Mouse (Mus musculus) intestine, embryonic 16.5 days (tissue): ENCODE results near the gene Rubcn. TPM values are rescaled to one million over a fixed set of nuclear protein-coding genes. Genes with fewer than 3 reads are reported as not detected.
A peak's percentile ranks its signal among the peaks of the same experiment; 100 is the strongest.

Experiments used
- ATAC-seq: fragments of 200-750 bp; cut with Nextera tagmentation; 2 replicates; pipeline ENCODE4 v1.8.0; 2017; ENCODE audit warnings: moderate TSS enrichment, moderate library complexity
- H3K27ac ChIP-seq: fragments of 300-500 bp; sonication (generic); 2 replicates; pipeline ENCODE4 v1.5.1; 2014; ENCODE audit warnings: mild to moderate bottlenecking, low read length
- H3K27me3 ChIP-seq: fragments of 300-500 bp; sonication (generic); replicated peaks from 2 replicates; pipeline ENCODE4 v1.6.1; 2014; ENCODE audit warnings: low read length, control low read depth, mixed read lengths; ENCODE audit not compliant: control insufficient read depth, insufficient read depth
- H3K36me3 ChIP-seq: fragments of 300-500 bp; sonication (generic); 2 replicates; pipeline ENCODE4 v1.6.1; 2014; ENCODE audit warnings: low read length, control low read depth; ENCODE audit not compliant: control insufficient read depth, insufficient read depth
- H3K4me1 ChIP-seq: fragments of 300-500 bp; sonication (generic); 2 replicates; pipeline ENCODE4 v1.6.1; 2014; ENCODE audit warnings: low read length, control low read depth, mixed read lengths; ENCODE audit not compliant: control insufficient read depth, insufficient read depth
- H3K4me2 ChIP-seq: fragments of 300-500 bp; sonication (generic); 2 replicates; pipeline ENCODE4 v1.6.1; 2014; ENCODE audit warnings: low read depth, low read length, control low read depth
- H3K4me3 ChIP-seq: fragments of 300-500 bp; sonication (generic); 2 replicates; pipeline ENCODE4 v1.5.1; 2014; ENCODE audit warnings: mild to moderate bottlenecking, low read length
- H3K9ac ChIP-seq: fragments of 300-500 bp; sonication (generic); 2 replicates; pipeline ENCODE4 v1.6.1; 2014; ENCODE audit warnings: low read depth, low read length
- H3K9me3 ChIP-seq: fragments of 300-500 bp; sonication (generic); 2 replicates; pipeline ENCODE4 v1.6.1; 2016; ENCODE audit warnings: low read length, control low read depth; ENCODE audit not compliant: control insufficient read depth
- WGBS: fragments of 180-500 bp; shearing (Covaris S2); extraction: QIAGEN DNeasy Blood & Tissue Kit; methylation state at CpG from one replicate; pipeline ENCODE4 v1.1.7; 2014; 5-methylcytosine and 5-hydroxymethylcytosine counted together
- polyA plus RNA-seq: library from polyadenylated mRNA; unstranded; fragments of >200 nt; fragmentation: Nextera tagmentation; extraction: Ambion mirVana; gene quantifications from 2 replicates; pipeline ENCODE4 v1.2.1, GENCODE M21; 2015

Rubcn gene
- polyA plus RNA-seq, 1 experiment from 2014 or later: 15.3 TPM

DNA sequence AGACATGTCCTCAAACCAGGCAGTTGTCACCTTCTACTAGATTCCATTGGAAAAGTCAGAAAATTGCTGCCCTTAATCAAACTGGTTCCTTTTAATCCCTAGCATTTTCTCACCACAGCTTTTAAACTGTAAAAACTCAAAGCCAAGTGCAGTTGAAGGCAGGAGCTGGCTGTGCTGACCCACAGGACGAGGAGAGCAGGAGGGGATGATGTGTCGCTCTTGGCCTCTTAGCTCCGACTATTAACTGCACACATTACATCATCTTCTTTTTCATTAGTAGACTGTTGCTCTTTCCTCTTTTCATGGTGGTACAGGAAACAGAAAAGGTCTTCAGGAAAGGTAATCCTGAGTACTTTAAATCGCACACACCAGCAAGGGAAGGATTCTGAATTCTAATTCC lies 19.2 kb downstream of the Rubcn start:
- no peak overlapping the region for H3K4me2 ChIP-seq
- no peaks in the 10 kb centered on the region for H3K27me3 ChIP-seq
- H3K4me1 ChIP-seq: peaks cover 16% of the 10 kb centered on the region
- 0 out of 2 replicates have a peak, but pooled peaks cover 3% of the 10 kb centered on the region for H3K36me3 ChIP-seq
- peak; percentile 43 for ATAC-seq
- WGBS: 45% methylated on average over 4 of the region's 4 CpGs
- H3K9me3 ChIP-seq: no peaks in the 10 kb centered on the region
- no peak overlapping the region for H3K4me3 ChIP-seq
- H3K27ac ChIP-seq: peak overlapping the region; percentile 74
- peak overlapping the region; percentile 25; the same call in 1 of the 2 replicates for H3K9ac ChIP-seq

DNA sequence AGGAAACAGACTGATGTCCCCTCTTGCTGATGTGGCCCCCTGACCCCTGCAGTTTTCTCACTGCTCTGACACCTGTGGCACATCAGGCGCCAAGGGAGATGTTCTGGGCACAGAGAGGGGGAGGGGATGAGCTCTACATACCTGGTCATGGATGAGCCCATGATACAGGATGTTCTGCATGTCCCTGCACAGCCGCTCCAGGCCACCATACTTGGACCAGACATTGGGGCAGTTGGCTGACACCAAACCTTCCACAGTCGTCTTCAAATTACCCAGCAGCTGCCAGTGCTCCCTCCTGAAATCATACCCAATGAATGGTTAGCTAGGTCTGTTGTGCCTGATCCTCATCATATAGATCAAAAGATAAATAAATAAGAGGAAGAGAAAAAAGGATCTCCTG lies 20.8 kb downstream of the Rubcn start:
- no peaks in the 10 kb centered on the region for H3K9me3 ChIP-seq
- H3K4me2 ChIP-seq: no peak overlapping the region
- 0 out of 2 replicates have a peak, but pooled peaks cover 3% of the 10 kb centered on the region for H3K36me3 ChIP-seq
- no peak overlapping the region for H3K9ac ChIP-seq
- H3K27ac ChIP-seq: no peak overlapping the region
- no peaks in the 10 kb centered on the region for H3K27me3 ChIP-seq
- no peak for ATAC-seq
- peaks cover 16% of the 10 kb centered on the region for H3K4me1 ChIP-seq
- H3K4me3 ChIP-seq: no peak overlapping the region
- 88% methylated on average over 3 of the region's 3 CpGs for WGBS

DNA sequence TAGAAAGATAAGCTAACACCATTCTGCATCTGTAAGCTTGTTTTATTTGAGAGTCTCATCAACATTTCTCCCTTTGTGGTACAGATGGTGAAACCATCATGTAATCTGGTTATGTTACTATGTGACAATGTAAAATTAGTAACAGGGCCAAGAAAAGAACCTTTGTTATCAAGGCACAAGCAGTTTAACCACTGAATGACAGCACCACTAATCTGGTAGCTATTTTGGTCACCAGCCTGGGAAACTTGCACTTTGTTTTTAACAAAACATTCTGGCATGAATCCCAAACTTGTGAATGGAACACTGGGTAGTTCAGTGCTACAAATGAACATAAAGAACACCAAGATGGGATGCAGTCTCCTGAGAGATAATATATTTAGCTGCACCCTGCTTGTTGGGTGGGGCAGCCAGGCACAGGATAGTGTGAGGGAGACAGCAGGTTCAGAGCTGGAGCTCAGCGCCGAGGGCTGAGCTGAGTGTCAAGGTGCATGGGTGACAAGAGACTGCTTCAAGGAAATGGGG lies 23.5 kb downstream of the Rubcn start:
- Histone ChIP-seq H3K27me3 (no peaks in the 10 kb centered on the region), H3K9me3 (no peaks in the 10 kb centered on the region), H3K27ac (peak overlapping the region; percentile 14; the same call in 1 of the 2 replicates), H3K4me2 (no peak overlapping the region), H3K9ac (no peak overlapping the region), H3K4me3 (no peak overlapping the region), H3K36me3 (0 out of 2 replicates have a peak, but pooled peaks cover 3% of the 10 kb centered on the region), H3K4me1 (peaks cover 9% of the 10 kb centered on the region)
- ATAC-seq: no peak
- 69% methylated on average over 2 of the region's 2 CpGs for WGBS

DNA sequence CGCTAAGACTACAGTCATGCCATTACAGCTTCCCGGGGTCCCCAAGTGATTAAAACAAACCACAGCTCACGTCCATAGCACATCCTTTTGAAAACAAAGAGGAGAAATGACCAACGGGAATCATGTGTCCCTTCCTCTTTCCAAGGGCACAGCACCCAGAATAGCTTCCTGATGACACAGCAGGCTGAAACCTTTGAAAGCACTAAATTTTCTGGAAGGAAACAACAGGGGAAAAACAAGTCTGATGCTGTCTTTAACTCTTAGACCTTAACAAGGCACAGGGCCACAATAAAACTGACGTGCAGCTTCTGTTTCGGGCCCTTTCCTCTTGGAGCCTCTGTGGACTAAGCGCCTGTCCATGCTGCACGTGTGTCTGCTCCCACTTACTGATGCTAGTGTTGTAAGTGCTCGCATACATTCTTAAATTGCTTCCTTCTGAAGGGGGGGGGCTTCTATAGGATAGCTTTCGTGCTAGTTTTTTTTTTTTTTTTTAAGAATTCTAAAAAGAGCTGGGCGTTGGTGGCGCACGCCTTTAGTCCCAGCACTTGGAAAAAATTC lies 24.0 kb downstream of the Rubcn start:
- H3K27me3 ChIP-seq: no peaks in the 10 kb centered on the region
- H3K9ac ChIP-seq: no peak overlapping the region
- H3K4me2 ChIP-seq: no peak overlapping the region
- H3K36me3 ChIP-seq: 0 out of 2 replicates have a peak, but pooled peaks cover 3% of the 10 kb centered on the region
- 74% methylated on average over 13 of the region's 13 CpGs for WGBS
- no peak for ATAC-seq
- H3K9me3 ChIP-seq: no peaks in the 10 kb centered on the region
- H3K4me3 ChIP-seq: no peak overlapping the region
- H3K27ac ChIP-seq: 0 out of 2 replicates have a peak overlapping the region, but pooled peaks have one; percentile 14
- peaks cover 4% of the 10 kb centered on the region for H3K4me1 ChIP-seq

DNA sequence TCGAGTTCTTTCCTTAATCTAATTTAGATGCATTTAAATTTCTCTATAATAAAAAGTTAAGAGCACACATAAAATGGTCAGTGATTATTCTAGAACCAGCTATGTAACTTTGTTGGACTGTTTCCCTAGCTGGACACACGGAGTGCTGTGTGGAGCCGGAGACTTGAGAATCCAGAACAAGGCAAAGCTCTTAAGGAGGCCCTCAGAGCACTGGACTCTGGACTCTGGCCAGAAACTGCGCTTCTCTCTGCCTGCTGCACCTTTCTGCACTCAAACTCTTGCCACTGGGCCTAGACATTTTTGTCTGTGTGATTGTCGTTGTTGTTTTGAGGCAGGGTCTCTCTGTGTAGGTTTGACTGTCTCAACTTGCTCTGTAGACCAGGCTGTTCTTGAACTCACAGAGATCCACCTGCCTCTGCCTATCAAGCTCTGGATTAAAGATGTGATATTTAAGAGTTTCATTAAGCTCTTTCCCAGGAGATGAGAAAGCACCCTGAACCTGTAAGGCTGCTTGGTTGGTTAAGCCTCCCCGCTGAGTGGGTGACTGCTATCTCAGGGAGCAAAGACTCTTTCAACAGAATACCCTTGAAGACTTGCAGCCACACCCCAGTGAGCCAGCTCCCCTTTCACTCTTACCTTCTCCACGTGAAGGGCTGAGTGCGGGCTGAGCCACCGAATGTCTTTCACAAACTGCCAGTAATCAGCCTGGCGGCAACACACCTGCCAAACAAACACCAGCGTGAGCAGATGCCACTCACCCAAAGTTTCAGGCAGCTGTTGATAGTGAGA lies 28.3 kb downstream of the Rubcn start:
- no peak overlapping the region for H3K9ac ChIP-seq
- H3K4me1 ChIP-seq: no peaks in the 10 kb centered on the region
- H3K27me3 ChIP-seq: no peaks in the 10 kb centered on the region
- no peak overlapping the region for H3K4me3 ChIP-seq
- peak overlapping the region; percentile 57; the same call in 1 of the 2 replicates for H3K27ac ChIP-seq
- H3K36me3 ChIP-seq: peaks cover 9% of the 10 kb centered on the region; the same call in 1 of the 2 replicates
- no peak overlapping the region for H3K4me2 ChIP-seq
- no peaks in the 10 kb centered on the region for H3K9me3 ChIP-seq
- 79% methylated on average over 11 of the region's 11 CpGs for WGBS
- peak; percentile 94 for ATAC-seq

DNA sequence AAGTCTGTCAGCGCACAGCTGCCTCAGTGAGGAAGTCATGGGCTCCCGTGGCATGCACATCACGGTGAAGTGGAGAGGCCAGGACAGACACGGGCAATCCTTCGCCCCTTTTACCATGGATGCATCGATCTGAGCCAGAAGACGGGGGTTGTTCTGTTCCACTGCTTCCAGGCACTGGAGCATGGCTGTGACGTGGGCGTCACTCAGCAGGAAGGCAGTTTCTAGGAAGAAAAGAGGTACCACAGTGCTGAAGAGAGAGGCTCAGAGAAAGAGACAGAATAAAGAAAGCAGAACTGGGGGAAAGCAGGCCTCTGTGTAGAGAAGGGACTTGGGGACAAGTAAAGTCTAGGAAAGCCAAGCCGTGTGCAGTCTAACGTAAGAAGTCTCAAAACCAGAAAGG lies 30.5 kb downstream of the Rubcn start:
- WGBS: 95% methylated on average over 11 of the region's 11 CpGs
- H3K36me3 ChIP-seq: peaks cover 15% of the 10 kb centered on the region; the same call in 1 of the 2 replicates
- H3K9me3 ChIP-seq: no peaks in the 10 kb centered on the region
- H3K4me1 ChIP-seq: no peaks in the 10 kb centered on the region
- no peak overlapping the region for H3K4me3 ChIP-seq
- no peak overlapping the region for H3K4me2 ChIP-seq
- no peak overlapping the region for H3K27ac ChIP-seq
- H3K27me3 ChIP-seq: no peaks in the 10 kb centered on the region
- H3K9ac ChIP-seq: no peak overlapping the region
- no peak for ATAC-seq

DNA sequence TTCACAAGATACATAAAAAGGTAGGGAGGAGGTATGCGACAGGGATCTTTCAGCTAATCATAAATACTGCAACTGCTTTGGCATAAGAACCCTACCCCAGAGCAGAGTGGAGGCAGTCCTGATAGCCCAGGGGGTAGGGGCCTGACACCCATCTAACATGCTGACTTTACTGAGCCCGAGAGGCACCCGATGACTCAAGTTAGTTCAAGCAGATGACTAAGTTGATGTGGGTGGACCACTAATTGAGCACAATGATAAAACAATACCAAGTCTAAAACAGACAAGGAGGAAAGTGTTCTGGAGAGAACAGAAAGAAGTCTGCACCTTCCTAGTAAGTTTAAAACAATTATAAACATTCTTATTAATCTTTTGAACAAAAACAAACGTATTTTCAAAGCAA lies 46.1 kb downstream of the Rubcn start:
- H3K4me3 ChIP-seq: no peak overlapping the region
- ATAC-seq: no peak
- H3K27ac ChIP-seq: no peak overlapping the region
- no peaks in the 10 kb centered on the region for H3K4me1 ChIP-seq
- no peak overlapping the region for H3K9ac ChIP-seq
- no peak overlapping the region for H3K4me2 ChIP-seq
- WGBS: 81% methylated on average over 4 of the region's 4 CpGs
- no peaks in the 10 kb centered on the region for H3K9me3 ChIP-seq
- H3K27me3 ChIP-seq: no peaks in the 10 kb centered on the region
- H3K36me3 ChIP-seq: peaks cover 8% of the 10 kb centered on the region

DNA sequence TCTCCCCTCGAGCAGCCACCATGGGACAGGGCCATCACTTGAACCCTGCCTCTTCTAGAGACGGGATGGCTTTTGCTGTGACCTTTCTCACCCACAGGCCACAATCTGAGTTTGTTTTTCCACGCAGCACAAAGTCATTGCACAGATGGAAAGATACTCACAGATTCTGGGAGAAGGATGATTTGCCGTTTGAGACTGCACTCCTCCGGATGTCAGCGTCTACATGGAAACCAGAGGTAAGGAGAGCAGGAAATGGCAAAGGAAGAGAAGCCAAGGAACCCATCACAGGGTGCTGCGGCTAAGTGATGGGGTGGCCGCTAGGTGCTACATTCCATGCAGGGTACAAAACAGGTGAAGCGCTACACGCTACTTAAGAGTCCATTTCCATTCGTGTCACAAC lies 48.5 kb downstream of the Rubcn start:
- Histone ChIP-seq H3K9me3 (no peaks in the 10 kb centered on the region), H3K4me2 (no peak overlapping the region), H3K27ac (no peak overlapping the region), H3K27me3 (no peaks in the 10 kb centered on the region), H3K36me3 (peaks cover 14% of the 10 kb centered on the region; the same call in 1 of the 2 replicates), H3K4me3 (no peak overlapping the region), H3K4me1 (no peaks in the 10 kb centered on the region), H3K9ac (no peak overlapping the region)
- 86% methylated on average over 11 of the region's 11 CpGs for WGBS
- ATAC-seq: no peak

DNA sequence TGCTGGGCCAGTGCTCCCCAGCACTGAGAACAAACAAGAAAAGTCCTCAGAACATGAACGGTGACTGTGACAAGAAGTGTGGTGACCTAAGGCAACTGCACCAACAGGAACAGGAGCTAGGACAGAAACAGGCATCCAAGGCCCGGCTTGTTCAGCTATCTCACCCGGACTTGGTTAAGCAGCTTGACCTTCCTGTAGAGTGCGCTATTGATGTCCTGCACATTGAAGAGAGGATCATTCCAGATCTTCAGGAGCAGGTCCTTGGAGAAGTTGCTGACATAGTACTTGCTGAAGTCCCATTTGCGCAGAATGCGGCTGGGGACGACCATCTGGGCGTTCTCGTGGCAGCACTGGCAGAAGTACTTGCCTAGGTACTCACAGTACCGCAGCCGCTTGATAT lies 51.0 kb downstream of the Rubcn start:
- Histone ChIP-seq H3K4me1 (no peaks in the 10 kb centered on the region), H3K4me2 (no peak overlapping the region), H3K4me3 (no peak overlapping the region), H3K27me3 (no peaks in the 10 kb centered on the region), H3K27ac (no peak overlapping the region), H3K9me3 (no peaks in the 10 kb centered on the region), H3K9ac (no peak overlapping the region), H3K36me3 (peaks cover 13% of the 10 kb centered on the region)
- ATAC-seq: no peak
- WGBS: 96% methylated on average over 11 of the region's 11 CpGs
